Mouse (Mus musculus): ENCODE data around the gene Twist2.

The Twist2 gene

DNA sequence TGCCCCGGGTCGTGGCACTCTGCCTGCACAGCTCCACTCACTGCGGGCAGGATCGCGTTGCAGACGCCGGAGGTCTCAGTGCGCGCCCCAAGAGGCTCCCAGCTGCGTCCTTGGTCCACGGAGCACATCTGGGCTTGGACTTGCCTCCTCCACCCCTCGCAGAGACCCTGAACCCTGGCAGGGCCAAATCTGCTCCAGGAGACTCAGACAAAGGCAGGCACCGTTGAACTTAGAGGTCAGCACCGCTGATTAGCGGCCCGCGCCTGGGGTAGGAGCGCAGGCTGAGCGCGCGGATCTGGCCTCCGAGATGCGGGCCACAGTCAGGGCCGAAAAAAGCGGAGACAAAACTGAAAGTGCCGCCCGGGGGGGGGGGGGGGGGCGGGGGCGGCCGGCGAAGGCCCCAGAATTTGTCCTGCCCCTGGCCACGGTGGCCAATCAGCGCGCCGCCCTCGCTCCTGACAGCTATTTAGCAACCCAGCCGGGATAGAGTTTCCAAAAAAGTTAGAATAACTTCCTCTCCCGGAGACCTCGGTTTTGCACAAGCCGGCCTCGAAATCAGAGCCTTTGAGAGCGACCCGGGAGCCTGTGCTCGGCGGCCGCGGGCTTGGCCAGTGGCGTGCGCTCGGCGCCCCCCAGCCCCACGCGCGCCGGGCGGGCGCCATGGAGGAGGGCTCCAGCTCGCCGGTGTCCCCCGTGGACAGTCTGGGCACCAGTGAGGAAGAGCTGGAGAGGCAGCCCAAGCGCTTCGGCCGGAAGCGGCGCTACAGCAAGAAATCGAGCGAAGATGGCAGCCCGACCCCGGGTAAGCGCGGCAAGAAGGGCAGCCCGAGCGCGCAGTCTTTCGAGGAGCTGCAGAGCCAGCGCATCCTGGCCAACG lies at the start of gene Twist2:
Twist2 (plus strand) TSS at position 495 of the 877 bp plus-strand sequence.
- in situ Hi-C loops (cut with MboI; ENCODE audit: low pct_unique_long_range_greater_than_20kb in 1 of 2, low sequenced_read_pairs in 2 of 2, unreplicated experiment in 1 of 2): no loop called here

GRCm38 (mm10) chr1:91752931-91753330 lies 48.3 kb upstream of the Twist2 start:
- in situ Hi-C loops (cut with MboI; ENCODE audit: low pct_unique_long_range_greater_than_20kb in 1 of 2, low sequenced_read_pairs in 2 of 2, unreplicated experiment in 1 of 2): no loop called here

GRCm38 (mm10) chr1:91755102-91755501 lies 46.2 kb upstream of the Twist2 start:
- in situ Hi-C loops (cut with MboI; ENCODE audit: low pct_unique_long_range_greater_than_20kb in 1 of 2, low sequenced_read_pairs in 2 of 2, unreplicated experiment in 1 of 2): no loop called here

DNA sequence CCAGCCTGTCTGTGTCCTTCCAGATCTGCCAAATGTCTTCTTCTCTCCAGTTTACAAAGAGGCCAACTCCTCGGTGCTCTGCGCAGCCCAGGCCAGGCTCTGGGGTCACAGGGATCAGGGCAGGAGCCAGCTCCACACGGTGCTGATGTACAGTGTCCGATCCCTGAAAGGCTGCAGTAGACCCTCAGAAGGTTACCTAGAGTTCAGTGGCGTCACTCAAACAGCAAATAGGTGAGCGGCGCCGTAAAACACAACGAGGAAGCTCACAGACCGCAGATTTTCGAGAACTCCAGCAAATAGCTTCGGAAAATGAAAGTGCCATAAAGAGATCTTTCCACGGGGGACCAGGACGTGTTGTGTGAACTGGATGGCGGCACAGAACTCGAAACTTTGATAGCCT lies 44.0 kb upstream of the Twist2 start:
- in situ Hi-C loops (cut with MboI; ENCODE audit: low pct_unique_long_range_greater_than_20kb in 1 of 2, low sequenced_read_pairs in 2 of 2, unreplicated experiment in 1 of 2): no loop called here

DNA sequence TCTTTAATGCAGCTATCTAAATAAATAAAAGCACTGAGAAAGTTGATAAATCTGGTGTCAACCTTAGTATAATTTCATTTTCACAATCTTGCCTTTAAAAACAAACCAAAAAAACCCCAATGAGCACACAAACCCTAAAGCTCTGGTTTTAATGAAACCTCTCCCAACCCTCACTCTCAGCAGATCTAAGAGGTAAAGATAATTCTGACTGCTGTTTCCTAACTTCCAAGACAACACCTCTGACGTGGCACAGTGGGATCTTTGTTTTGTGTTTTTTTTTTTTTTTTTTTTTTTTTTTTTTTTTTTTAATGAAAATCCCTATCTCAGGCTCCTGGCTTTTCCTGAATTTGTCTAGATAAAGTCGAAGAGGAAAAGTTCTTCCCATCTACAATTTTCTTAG lies 43.1 kb upstream of the Twist2 start:
- in situ Hi-C loops (cut with MboI; ENCODE audit: low pct_unique_long_range_greater_than_20kb in 1 of 2, low sequenced_read_pairs in 2 of 2, unreplicated experiment in 1 of 2): no loop called here

DNA sequence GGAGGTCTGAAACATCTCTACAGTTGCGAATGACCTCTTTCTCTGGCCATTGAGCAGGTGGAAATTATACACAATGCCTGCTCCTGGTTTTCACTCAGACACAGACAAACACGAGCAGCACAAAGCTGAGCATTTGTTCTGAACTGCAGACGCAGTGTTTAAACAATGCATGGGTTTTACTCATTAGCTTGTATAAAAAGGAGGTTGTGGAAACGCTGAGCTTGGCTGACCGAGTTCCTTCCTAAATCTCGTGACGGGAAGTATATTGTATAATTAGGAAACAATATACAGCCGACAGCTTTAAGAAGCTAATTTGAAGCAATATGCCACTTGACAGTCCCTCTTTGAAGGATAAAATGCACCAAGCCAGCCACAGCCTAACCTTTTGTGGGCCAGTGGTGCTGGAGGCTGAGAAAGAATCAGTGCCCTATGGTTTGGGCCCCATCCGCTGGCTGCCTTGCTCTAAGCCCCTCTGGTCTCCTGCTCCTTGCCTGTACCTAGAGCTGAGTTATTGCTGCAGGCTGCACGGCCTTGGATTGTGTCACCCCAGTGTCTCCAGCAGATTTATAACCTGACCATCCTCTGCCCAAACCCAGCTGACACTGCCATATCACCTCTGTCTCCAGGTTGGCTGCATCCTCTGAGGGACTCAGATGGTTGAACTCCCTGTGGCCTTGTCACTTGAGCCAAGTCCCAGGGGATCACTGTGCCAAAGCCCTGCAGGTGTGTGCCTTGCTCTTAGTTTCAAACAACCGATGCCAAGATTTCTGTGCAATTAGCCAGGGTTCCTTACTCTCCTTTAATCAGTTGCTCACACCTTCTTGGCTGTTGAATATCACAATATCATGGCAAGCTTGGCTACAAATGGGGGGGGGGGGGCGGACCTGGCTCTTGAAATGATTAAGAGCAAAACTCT lies 42.4 kb upstream of the Twist2 start:
- in situ Hi-C loops (cut with MboI; ENCODE audit: low pct_unique_long_range_greater_than_20kb in 1 of 2, low sequenced_read_pairs in 2 of 2, unreplicated experiment in 1 of 2): no loop called here

DNA sequence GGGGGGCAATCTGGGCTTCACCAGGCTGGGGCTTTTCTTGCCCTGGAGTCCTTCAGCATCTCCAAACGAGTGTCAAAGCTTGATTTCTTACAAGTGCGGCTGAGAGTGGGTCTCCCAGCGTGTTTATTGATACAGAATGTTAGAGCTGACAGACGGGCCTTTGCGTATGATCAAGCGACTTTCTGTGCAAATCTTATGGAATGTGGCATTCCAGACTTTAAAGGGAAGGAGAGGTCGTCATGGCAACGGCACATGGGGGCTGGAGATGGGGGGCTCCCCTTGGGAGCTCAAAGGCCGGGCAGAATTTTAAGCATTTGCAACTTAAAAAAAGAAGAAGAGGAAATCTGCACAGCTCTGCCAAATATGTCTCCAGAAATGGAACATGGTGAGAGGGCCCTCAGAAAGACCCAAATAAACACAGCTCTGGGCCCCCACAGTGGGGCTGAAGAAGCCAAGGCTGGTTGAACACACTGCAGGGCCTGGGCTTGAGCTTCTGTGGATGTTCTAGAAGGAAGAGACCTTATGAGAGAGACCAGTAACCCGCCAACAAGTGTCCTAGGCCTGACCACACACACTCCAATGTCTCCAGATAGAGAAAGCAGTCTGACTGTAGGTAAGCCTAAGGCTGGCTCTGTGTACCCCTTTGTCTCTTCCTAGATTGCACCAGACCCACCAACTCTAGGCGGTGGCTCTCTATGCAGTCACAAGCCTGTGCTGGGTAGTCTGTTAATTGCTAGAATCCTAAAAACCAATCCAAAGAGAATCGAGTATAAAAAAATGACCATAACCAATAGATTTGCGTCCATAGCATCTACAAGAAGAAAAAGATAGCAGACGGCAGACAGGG lies 40.9 kb upstream of the Twist2 start:
- in situ Hi-C loops (cut with MboI; ENCODE audit: low pct_unique_long_range_greater_than_20kb in 1 of 2, low sequenced_read_pairs in 2 of 2, unreplicated experiment in 1 of 2): no loop called here

- in situ Hi-C loops (cut with MboI; ENCODE audit: low pct_unique_long_range_greater_than_20kb in 1 of 2, low sequenced_read_pairs in 2 of 2, unreplicated experiment in 1 of 2): no loop called here
These were observed 38.7 kb upstream of the Twist2 start for GRCm38 (mm10) chr1:91762528-91763091.

DNA sequence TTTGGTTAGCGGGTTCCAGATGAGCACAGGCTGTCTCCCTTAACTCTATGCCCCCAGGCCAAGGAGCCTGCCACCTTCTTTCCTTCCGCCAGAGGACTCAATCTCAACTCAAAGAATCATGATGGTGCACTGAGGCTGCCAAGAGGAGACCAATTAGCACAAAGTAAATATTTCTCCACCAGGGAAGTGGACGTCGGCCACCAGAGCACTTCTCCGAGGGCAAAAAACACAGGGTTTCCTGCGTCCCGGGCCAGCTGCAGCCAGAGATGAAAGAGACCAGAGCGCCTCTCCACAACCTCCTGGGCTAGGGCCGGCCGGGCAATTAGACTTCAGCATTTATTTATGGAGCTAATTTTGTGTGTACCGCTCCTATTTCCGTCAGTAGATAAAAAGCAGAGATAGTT lies 31.0 kb upstream of the Twist2 start:
- in situ Hi-C loops (cut with MboI; ENCODE audit: low pct_unique_long_range_greater_than_20kb in 1 of 2, low sequenced_read_pairs in 2 of 2, unreplicated experiment in 1 of 2): no loop called here

- in situ Hi-C loops (cut with MboI; ENCODE audit: low pct_unique_long_range_greater_than_20kb in 1 of 2, low sequenced_read_pairs in 2 of 2, unreplicated experiment in 1 of 2): no loop called here
These were observed 30.6 kb upstream of the Twist2 start for GRCm38 (mm10) chr1:91770676-91771075.

- in situ Hi-C loops (cut with MboI; ENCODE audit: low pct_unique_long_range_greater_than_20kb in 1 of 2, low sequenced_read_pairs in 2 of 2, unreplicated experiment in 1 of 2): no loop called here
These were observed 24.3 kb upstream of the Twist2 start for GRCm38 (mm10) chr1:91776928-91777327.

DNA sequence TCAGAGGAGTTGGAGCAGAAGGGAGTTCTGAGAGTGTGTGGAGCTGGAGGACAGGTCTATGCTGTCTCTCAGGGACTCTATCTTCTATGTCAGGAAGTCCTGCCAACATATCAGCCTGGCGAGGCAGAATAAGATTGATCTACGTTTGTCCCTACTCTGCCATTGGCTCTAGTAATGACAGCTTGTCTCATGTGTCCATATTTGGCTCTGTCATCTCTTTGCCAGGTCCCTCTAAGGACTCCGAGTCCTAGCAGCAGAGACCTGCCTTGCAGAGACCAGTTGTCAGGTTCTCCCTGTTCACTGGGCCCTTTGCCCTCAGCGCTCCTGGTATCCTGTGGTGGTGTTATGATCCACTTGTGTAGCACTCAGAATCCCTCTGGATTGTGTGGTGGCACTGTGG lies 21.4 kb upstream of the Twist2 start:
- in situ Hi-C loops (cut with MboI; ENCODE audit: low pct_unique_long_range_greater_than_20kb in 1 of 2, low sequenced_read_pairs in 2 of 2, unreplicated experiment in 1 of 2): no loop called here

GRCm38 (mm10) chr1:91781182-91781581 lies 20.1 kb upstream of the Twist2 start:
- in situ Hi-C loops (cut with MboI; ENCODE audit: low pct_unique_long_range_greater_than_20kb in 1 of 2, low sequenced_read_pairs in 2 of 2, unreplicated experiment in 1 of 2): no loop called here

DNA sequence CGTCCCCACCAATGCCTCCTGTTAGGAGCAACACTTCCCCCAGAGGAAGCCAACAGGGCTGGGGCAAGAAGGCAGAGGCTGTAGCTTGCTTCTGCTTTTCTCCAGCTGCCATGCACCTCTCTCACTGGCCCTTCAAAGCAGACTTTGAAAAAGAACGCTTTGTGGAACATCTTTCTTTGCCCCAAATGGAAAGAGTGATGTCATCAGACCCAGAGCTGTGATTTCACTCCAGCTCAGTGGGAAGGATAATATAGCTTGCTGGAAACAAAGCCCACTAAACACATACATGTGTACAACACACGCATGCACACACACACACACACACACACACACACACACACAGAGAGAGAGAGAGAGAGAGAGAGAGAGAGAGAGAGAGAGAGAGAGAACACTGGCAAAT lies 17.1 kb upstream of the Twist2 start:
- in situ Hi-C loops (cut with MboI; ENCODE audit: low pct_unique_long_range_greater_than_20kb in 1 of 2, low sequenced_read_pairs in 2 of 2, unreplicated experiment in 1 of 2): no loop called here

DNA sequence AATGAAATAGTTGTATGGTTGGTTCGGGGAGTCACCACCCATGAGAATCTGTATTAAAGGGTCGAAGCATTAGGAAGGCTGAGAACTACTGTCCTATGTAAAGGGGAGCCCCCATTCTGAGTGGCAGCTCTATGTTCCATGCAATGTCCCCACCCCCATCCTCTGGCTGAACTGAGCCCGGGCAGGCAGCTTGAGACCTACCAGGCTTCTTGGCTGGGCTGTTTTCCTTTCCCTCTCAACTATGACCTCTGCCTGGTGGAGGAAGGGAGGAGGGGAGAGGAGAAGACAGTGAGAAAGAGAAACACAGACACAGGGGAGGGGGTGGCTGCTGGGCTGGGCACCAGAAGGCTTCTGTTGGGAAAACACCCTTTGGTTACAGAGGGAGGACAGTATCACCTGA lies 1.9 kb upstream of the Twist2 start:
- in situ Hi-C loops (cut with MboI; ENCODE audit: low pct_unique_long_range_greater_than_20kb in 1 of 2, low sequenced_read_pairs in 2 of 2, unreplicated experiment in 1 of 2): no loop called here

DNA sequence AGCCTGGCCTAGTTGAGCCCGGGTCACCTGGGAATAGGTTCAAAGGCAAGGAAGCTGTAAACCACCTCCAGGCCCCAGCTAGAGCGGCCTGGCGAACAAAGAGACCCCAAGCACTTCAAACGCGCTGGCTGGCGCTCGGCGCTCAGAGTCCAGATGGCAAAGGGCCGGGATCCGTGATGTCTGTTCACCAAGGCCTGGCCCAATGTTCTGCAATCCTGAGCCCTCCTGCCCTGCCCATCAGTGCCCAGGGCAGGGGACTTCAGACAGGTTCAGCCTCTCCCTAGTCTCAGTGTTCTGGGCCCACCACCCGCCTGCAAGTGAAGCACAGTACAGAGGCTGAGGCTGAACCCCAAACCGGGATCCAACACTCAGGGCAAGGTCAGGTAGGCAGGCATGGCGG lies 913 bp upstream of the Twist2 start:
- in situ Hi-C loops (cut with MboI; ENCODE audit: low pct_unique_long_range_greater_than_20kb in 1 of 2, low sequenced_read_pairs in 2 of 2, unreplicated experiment in 1 of 2): no loop called here

DNA sequence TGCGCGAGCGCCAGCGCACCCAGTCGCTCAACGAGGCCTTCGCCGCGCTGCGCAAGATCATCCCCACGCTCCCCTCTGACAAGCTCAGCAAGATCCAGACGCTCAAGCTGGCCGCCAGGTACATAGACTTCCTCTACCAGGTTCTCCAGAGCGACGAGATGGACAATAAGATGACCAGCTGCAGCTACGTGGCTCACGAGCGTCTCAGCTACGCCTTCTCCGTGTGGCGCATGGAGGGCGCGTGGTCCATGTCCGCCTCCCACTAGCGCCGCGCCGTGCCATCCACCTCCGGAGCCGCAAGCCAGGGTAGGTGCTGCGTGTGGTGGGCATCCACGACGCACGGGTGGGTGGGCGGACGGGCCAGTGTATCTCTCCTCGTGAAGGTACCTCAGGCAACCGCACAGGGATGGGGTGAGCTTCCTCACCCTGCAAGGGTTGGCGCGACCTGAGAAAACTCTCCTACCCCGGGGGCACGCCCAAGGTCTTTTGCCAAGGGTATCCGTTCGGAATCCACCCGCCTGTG lies 644 bp downstream of the Twist2 start:
- in situ Hi-C loops (cut with MboI; ENCODE audit: low pct_unique_long_range_greater_than_20kb in 1 of 2, low sequenced_read_pairs in 2 of 2, unreplicated experiment in 1 of 2): no loop called here

DNA sequence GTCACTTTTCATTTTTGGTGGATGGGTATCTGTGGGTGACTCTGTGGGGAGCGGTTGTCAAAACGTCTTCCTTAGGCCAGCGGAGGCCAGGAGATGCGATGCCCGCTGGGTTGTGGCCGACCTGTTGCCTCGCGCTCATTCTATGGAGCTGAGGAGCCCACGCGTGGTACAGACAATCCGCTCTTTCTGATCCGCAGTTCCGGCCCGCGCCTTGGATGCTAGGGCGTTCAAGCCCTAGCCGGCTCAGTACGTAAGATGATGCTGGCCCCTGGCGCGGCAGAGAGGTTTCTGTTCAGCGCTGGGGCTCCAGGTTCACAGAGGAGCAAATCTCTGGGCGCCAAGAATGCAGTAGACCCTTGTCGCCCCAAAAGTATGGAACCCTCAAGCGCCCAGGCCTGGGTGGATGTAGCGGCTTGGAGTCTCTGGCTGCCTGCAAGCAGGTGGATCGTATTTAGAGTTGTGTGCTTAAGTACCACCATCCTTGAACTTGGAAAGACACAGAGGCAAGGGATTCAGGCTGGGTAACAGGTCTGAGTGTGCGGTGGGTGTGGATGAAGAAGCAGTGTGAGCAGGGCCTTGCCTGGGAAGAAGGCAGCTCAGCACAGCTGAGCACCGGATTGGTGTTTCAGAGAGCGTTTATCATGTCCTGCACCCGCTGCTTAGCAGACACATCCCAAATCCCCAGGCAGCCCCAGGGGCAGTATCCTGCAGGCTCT lies 1.3 kb downstream of the Twist2 start:
- in situ Hi-C loops (cut with MboI; ENCODE audit: low pct_unique_long_range_greater_than_20kb in 1 of 2, low sequenced_read_pairs in 2 of 2, unreplicated experiment in 1 of 2): no loop called here
